Mouse (Mus musculus): ENCODE data around the gene Hs6st3.

Gene Hs6st3

GRCm38 (mm10) chr14:119137906-119138785 lies at the start of gene Hs6st3:
Gene Hs6st3 (plus strand): TSS chr14:119138341.
- in situ Hi-C loops (cut with MboI) = no loop called here

DNA sequence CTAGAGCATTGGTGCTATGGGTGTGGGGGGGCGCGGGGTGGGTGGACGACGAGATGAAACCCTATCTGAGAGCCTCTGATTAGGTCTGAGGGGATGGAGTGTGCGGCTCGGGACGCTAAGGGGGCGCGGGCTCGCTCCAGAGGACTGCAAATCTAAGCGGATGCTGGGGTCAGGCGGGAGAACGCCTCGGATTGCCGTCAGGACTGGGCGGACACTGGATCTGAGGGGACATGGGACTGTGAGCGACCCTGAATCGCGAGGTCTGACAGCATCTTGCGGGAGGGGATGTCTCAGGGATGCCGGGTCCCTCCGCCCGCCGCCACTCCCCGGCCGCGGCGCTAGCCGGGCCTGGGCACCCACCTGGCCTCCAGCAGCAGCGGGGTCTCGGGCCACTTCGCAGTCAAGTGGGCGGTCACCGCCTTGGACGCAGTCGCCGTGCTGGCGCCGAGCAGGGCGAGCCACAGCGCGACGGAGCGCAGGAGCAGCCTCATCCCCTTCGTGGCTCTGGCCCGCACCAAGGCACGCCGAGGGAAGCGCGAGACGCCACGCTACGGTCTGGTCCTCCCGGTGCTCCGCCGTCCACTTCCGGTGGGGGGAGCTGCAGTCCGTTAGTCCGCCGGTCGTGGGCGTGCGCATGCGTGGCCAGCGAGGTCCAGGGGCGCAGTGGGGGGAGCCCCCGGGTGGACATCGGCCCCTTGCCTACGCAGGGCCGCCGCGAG lies 39.1 kb upstream of the Hs6st3 start, which contains the start of gene Uggt2:
Uggt2 (minus strand) TSS at position 580 of the 719 bp plus-strand sequence.
- in situ Hi-C loops (cut with MboI) = no loop called here

DNA sequence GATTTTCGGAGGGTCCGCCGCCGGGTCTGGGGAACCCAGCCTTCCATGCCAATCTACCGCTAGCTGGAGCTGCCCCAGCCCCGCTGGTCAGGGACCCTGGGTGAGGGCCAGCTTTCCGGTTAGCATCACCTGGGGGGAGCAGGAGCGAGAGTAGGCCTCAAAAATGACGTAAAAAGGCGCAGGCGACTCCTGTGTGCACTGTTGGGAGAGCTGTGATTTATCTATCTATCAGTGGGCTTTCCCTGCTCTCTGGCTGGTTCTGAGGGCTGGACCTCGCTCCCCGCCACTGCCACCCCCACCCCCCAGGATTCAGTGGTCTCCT lies 38.6 kb upstream of the Hs6st3 start:
- in situ Hi-C loops (cut with MboI) = no loop called here

GRCm38 (mm10) chr14:119107591-119107990 lies 30.6 kb upstream of the Hs6st3 start:
- in situ Hi-C loops (cut with MboI) = no loop called here

- in situ Hi-C loops (cut with MboI) = no loop called here
These were observed 29.3 kb upstream of the Hs6st3 start for GRCm38 (mm10) chr14:119108776-119109301.

DNA sequence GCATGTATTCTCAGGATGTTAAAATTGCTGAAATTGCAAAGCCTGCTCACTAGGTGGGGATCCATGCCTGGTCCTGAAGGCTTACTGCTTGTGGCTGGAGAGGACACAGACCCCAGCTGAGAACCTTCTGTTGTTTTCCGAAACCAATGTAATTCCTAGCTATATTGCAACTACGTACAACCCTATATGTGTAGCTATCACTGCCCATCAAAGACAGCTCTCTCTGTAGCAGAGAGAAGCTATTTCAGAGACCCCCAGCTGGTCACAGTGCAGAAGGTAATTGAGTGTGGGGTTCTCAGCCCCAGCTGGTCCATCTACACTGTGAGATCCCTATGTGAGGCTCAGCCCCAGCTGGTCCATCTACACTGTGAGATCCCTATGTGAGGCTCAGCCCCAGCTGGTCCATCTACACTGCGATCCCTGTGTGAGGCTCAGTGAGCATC lies 28.3 kb upstream of the Hs6st3 start:
- in situ Hi-C loops (cut with MboI) = no loop called here

- in situ Hi-C loops (cut with MboI) = no loop called here
These were observed 25.6 kb upstream of the Hs6st3 start for GRCm38 (mm10) chr14:119112558-119112957.

GRCm38 (mm10) chr14:119123582-119123981 lies 14.6 kb upstream of the Hs6st3 start:
- in situ Hi-C loops (cut with MboI) = no loop called here

GRCm38 (mm10) chr14:119124061-119124460 lies 14.1 kb upstream of the Hs6st3 start:
- in situ Hi-C loops (cut with MboI) = no loop called here

GRCm38 (mm10) chr14:119125840-119126239 lies 12.3 kb upstream of the Hs6st3 start:
- in situ Hi-C loops (cut with MboI) = no loop called here

DNA sequence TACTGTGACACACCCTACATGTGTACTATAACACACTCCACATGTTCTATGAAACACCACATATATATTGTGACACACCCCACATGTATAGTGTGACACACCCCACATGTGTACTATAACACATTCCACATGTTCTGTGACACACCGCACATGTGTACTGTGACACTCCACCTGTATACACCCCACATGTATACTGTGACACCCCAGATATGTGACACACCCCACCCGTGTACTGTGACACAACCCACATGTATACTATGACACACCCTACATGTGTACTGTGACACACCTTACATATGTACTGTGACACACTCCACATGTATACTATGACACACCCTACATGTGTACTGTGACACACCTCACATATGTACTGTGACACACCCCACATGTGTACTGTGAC lies 10.8 kb upstream of the Hs6st3 start:
- in situ Hi-C loops (cut with MboI) = no loop called here

GRCm38 (mm10) chr14:119137512-119137905 lies 632 bp upstream of the Hs6st3 start:
- in situ Hi-C loops (cut with MboI) = no loop called here

- in situ Hi-C loops (cut with MboI) = no loop called here
These were observed 602 bp downstream of the Hs6st3 start for GRCm38 (mm10) chr14:119138786-119139100.

- in situ Hi-C loops (cut with MboI) = no loop called here
These were observed 1.3 kb downstream of the Hs6st3 start for GRCm38 (mm10) chr14:119139381-119139950.

DNA sequence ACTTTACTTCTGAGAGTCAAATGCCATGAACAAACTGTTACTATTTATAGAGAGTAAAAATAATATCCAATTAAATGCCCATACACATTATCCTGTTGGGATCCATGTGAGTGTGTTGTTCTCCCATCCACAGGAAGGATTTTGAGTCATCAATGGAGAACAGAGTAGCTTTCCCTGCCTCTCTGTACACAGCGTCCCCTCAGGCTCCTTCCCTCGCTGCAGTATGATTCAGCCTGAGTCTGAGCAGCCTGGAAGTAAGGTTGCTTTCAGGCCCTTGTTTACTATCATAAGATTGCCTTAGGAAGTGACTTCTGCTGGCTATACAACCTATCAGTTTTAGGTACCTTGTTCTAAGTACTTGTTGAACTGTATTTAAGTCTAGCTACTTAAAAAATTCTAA lies 14.9 kb downstream of the Hs6st3 start:
- in situ Hi-C loops (cut with MboI) = no loop called here

- in situ Hi-C loops (cut with MboI) = no loop called here
These were observed 55.8 kb downstream of the Hs6st3 start for GRCm38 (mm10) chr14:119193905-119194304.

DNA sequence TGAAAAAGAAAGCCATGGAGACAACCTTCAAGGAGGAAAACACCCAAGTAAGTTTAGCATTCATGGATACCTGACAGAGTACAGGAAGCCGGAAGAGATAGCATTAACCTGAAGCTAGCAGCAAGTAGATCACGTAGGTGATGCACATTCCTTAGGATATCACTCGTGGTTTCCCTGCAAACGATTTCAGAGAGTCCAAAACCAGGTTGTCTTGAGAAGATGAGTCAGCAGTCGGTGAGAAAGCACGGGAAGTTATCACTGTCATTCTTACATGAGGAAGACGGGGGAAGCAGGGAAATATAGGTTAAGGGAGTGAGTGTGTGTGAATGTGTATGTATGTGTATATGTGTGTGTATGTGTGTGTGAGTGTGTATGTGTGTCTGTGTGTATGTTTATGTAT lies 65.4 kb downstream of the Hs6st3 start:
- in situ Hi-C loops (cut with MboI) = no loop called here

GRCm38 (mm10) chr14:119215576-119216309 lies 77.6 kb downstream of the Hs6st3 start:
- in situ Hi-C loops (cut with MboI) = no loop called here

DNA sequence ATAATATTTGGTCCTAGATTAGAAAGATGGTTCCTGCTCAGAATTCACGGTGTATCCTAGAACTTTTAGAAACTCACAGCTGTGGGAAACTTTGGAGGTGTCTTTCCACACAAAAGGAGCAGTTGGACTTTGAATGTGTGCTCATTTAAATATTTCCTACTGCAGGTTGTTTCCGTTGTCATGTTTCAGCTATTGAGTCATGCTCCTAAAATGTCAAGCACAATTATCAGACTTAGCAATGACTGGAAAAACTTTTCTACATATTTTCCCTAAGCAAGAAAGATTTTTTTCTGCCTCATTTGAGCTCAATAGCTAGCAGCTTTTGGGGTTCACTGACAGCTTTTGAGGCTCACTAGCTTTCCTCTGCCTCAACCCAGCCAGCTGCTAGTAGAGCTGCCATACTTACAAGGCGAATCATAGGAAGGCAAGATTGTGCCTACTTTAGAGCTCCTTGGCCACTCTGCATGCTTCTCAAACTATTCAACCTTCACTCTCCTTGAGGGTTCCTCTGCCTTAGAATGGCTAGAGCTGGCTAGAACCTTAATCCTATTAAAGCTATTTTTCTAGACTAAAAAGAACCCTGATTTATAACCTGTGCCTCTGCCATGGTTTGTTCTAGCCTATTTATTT lies 89.7 kb downstream of the Hs6st3 start:
- in situ Hi-C loops (cut with MboI) = no loop called here

- in situ Hi-C loops (cut with MboI) = no loop called here
These were observed 95.5 kb downstream of the Hs6st3 start for GRCm38 (mm10) chr14:119233598-119233997.

DNA sequence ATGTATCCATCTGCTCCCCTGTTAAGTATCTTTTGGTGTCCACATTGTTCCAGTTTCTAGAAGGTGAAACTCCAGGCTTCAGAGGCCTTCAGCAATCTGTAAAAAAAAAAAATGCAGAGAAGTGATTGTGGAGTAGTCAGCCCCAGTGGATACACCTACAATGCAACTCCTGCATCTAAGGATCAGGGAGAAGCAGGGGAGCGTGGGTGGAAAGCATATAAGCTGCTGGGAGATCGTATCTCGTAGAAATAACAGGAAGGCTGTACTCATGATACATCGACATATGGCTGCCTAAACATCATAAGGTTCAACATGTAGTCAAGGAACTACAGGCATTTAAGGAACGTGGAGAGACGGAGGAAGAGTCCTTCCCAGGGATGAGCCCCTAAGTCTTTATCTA lies 109.0 kb downstream of the Hs6st3 start:
- in situ Hi-C loops (cut with MboI) = no loop called here
